Mouse (Mus musculus) forebrain, embryonic 13.5 days (tissue): Measurements from ENCODE around the gene Macrod2. TPM values are rescaled to one million over a fixed set of nuclear protein-coding genes. Genes with fewer than 3 reads are reported as not detected.

ENCODE experiments used
- ATAC-seq: fragments of 200-750 bp; cut with Nextera tagmentation; 2 replicates; pipeline ENCODE4 v1.8.0; 2017
- H3K27ac ChIP-seq: fragments of 300-500 bp; sonication (generic); 2 replicates; pipeline ENCODE4 v1.5.1; 2015; ENCODE audit warnings: inconsistent platforms, mild to moderate bottlenecking, moderate library complexity
- H3K27me3 ChIP-seq: fragments of 300-500 bp; sonication (generic); 2 replicates; pipeline ENCODE4 v1.6.1; 2015; ENCODE audit warnings: mild to moderate bottlenecking, inconsistent platforms
- H3K36me3 ChIP-seq: fragments of 300-500 bp; sonication (generic); 2 replicates; pipeline ENCODE4 v1.6.1; 2015; ENCODE audit warnings: mild to moderate bottlenecking, inconsistent platforms; ENCODE audit not compliant: poor library complexity, severe bottlenecking
- H3K4me1 ChIP-seq: fragments of 300-500 bp; sonication (generic); 2 replicates; pipeline ENCODE4 v1.6.1; 2015; ENCODE audit warnings: inconsistent platforms
- H3K4me2 ChIP-seq: fragments of 300-500 bp; sonication (generic); 2 replicates; pipeline ENCODE4 v1.6.1; 2015; ENCODE audit warnings: inconsistent platforms, mild to moderate bottlenecking, moderate library complexity
- H3K4me3 ChIP-seq: fragments of 300-500 bp; sonication (generic); 2 replicates; pipeline ENCODE4 v1.5.1; 2015; ENCODE audit warnings: mild to moderate bottlenecking, inconsistent platforms
- H3K9ac ChIP-seq: fragments of 300-500 bp; sonication (generic); 2 replicates; pipeline ENCODE4 v1.6.1; 2015; ENCODE audit warnings: mild to moderate bottlenecking, inconsistent platforms
- H3K9me3 ChIP-seq: fragments of 300-500 bp; sonication (generic); replicated peaks from 2 replicates; pipeline ENCODE4 v1.6.1; 2016; ENCODE audit warnings: inconsistent platforms
- WGBS: fragments of 180-500 bp; shearing (Covaris S2); methylation state at CpG from one replicate; pipeline ENCODE4 v1.1.7; 2015; 5-methylcytosine and 5-hydroxymethylcytosine counted together
- polyA plus RNA-seq: library from polyadenylated mRNA; unstranded; fragments of >200 nt; fragmentation: Nextera tagmentation; extraction: Ambion mirVana; gene quantifications from 2 replicates; pipeline ENCODE4 v1.2.1, GENCODE M21; 2015

Gene Macrod2
- polyA plus RNA-seq, 1 experiment from 2014 or later, result 73.5 TPM

DNA sequence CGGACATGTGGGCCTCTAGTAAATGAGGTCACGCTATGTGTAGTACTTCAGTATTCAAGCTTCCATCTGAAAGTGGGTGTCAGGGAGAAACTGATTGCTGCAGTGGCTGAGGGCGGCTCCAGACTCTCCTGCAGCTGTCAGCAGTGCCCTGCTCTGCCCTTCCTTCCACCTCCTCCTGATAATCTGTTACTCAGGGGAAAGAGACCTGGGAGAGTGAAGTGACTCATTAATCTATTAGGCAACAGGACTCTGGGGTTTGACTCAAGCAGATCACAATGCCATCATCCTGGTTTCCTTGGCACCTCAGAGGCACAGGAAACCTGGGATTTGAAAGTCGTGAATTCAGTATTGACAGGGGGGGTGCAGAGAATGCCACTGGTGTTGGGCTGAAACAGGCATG, 876.4 kb downstream of the Macrod2 start:
- no peak for ATAC-seq
- Histone ChIP-seq H3K9me3 (no peaks in the 10 kb centered on the region), H3K4me3 (no peak overlapping the region), H3K27ac (no peak overlapping the region), H3K4me1 (no peaks in the 10 kb centered on the region), H3K36me3 (no peaks in the 10 kb centered on the region), H3K9ac (no peak overlapping the region), H3K27me3 (no peaks in the 10 kb centered on the region), H3K4me2 (no peak overlapping the region)
- WGBS, result 72% methylated on average over 4 of the region's 4 CpGs

- Histone ChIP-seq H3K4me1 (no peaks in the 10 kb centered on the region), H3K4me3 (no peak overlapping the region), H3K27ac (no peak overlapping the region), H3K27me3 (no peaks in the 10 kb centered on the region), H3K4me2 (no peak overlapping the region), H3K9ac (no peak overlapping the region), H3K9me3 (no peaks in the 10 kb centered on the region), H3K36me3 (no peaks in the 10 kb centered on the region)
- 88% methylated on average over 4 of the region's 4 CpGs for WGBS
- ATAC-seq, result no peak
Measured at GRCm38 (mm10) chr2:141272966-141273365, 877.9 kb downstream of the Macrod2 start.

DNA sequence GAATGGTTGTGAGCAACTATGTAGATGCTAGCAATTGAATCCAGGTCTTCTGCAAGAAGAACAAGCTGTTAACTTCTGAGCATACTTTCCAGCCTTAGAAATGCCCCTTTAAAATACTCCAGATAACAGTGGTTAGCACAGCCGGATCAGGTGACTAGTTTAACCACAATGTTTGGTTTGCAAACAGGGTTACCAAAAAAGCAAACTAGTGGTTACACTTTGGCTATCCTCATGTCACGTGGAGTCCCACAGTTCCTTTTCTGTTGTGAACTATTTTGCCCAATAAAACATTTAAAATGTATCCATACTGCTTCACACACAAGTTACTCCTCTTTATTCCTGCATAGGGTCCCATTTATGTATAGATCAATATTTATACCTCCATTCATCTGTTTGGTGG, 879.2 kb downstream of the Macrod2 start:
- Histone ChIP-seq H3K27me3 (no peaks in the 10 kb centered on the region), H3K27ac (no peak overlapping the region), H3K36me3 (no peaks in the 10 kb centered on the region), H3K9me3 (no peaks in the 10 kb centered on the region), H3K4me1 (no peaks in the 10 kb centered on the region), H3K9ac (no peak overlapping the region), H3K4me3 (no peak overlapping the region), H3K4me2 (no peak overlapping the region)
- 86% methylated on average over 2 of the region's 2 CpGs for WGBS
- ATAC-seq, result no peak

DNA sequence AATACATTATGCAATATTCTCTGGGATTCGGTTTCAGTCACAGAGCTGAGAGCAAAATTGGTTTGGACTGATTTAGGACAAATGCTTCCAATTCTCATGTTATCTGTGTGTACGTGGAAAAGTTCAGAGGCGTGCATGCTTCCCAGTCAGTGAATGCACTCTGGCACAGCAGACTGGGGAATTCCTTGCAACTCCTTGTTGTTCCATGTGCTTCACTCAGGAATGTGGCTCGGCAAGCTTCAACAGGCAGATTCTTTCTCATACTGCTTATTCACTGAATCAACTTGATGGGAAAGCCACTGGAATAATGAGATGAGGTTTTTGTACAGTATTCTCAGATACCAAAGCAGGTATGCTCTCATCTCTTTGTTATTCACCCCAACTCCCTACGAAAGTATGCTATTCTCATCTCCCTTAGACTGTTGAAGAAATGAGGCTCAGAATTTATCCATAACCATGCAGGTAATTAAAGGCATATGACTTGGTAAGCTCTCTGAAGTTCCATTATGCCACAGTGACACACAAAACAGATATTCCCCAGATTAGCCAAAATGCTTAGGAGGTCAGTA, 884.1 kb downstream of the Macrod2 start:
- H3K27me3 ChIP-seq, result no peaks in the 10 kb centered on the region
- H3K4me2 ChIP-seq, result no peak overlapping the region
- H3K36me3 ChIP-seq, result no peaks in the 10 kb centered on the region
- ATAC-seq, result no peak
- no peak overlapping the region for H3K27ac ChIP-seq
- 74% methylated on average over 5 of the region's 5 CpGs for WGBS
- no peak overlapping the region for H3K9ac ChIP-seq
- no peaks in the 10 kb centered on the region for H3K4me1 ChIP-seq
- H3K9me3 ChIP-seq, result no peaks in the 10 kb centered on the region
- no peak overlapping the region for H3K4me3 ChIP-seq

DNA sequence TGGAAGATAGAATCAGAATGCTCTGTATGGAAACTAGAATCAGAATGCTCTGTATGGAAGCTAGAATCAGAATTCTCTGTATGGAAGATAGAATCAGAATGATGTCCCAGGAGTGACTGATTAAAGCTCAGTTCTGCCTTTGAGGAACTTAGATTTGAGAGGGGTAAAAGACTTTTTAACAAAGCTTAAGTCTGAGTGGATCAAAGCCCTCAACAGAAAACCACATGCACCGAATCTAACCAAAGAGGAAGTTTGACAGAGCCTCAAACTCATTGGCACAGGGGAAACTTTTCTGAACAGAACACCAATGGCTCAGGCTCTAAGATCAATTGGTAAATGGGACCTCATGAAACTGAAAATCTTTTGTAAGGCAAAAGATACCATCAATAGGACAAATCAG, 885.7 kb downstream of the Macrod2 start:
- WGBS, result 79% methylated on average over 1 of the region's 1 CpGs
- no peaks in the 10 kb centered on the region for H3K9me3 ChIP-seq
- no peak overlapping the region for H3K9ac ChIP-seq
- H3K36me3 ChIP-seq, result no peaks in the 10 kb centered on the region
- no peak overlapping the region for H3K4me2 ChIP-seq
- H3K4me1 ChIP-seq, result no peaks in the 10 kb centered on the region
- H3K4me3 ChIP-seq, result no peak overlapping the region
- no peak overlapping the region for H3K27ac ChIP-seq
- H3K27me3 ChIP-seq, result no peaks in the 10 kb centered on the region
- ATAC-seq, result no peak

DNA sequence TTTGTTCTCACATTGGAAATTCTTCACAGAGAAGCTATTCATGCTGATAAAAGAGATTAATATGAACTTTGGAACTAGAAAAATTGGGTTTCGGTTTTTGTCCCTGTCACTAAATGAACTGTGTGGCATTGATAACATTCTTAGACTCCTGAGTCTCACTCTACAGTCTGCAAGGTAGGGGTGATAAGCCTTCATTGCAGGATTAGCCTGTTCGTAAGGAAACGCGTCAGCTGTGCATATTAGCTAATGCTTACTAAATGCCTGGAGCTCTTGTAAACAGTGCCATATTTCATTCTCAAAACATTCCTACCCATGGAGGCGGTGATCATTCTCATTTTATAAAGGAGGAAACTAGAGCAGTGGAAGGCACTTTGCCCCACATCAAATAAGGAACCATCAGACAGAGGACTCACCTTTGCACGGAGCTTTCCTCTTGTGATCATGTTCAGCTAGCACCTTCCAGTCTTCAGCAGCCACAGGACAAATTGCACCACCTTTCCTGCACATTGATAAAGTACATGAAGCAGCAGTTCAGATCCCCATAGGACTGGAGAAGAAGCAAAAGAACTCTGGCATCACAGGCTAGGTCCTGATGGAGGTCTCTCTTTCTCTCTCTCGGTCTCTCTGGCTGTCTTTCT, 891.1 kb downstream of the Macrod2 start:
- no peak for ATAC-seq
- no peaks in the 10 kb centered on the region for H3K36me3 ChIP-seq
- no peak overlapping the region for H3K9ac ChIP-seq
- H3K9me3 ChIP-seq, result no peaks in the 10 kb centered on the region
- H3K4me3 ChIP-seq, result no peak overlapping the region
- H3K27me3 ChIP-seq, result no peaks in the 10 kb centered on the region
- H3K27ac ChIP-seq, result no peak overlapping the region
- 67% methylated on average over 7 of the region's 7 CpGs for WGBS
- no peaks in the 10 kb centered on the region for H3K4me1 ChIP-seq
- H3K4me2 ChIP-seq, result no peak overlapping the region

GRCm38 (mm10) chr2:141288494-141288893, 893.4 kb downstream of the Macrod2 start:
- Histone ChIP-seq H3K4me2 (no peak overlapping the region), H3K27ac (no peak overlapping the region), H3K4me3 (no peak overlapping the region), H3K9ac (no peak overlapping the region), H3K9me3 (no peaks in the 10 kb centered on the region), H3K4me1 (no peaks in the 10 kb centered on the region), H3K36me3 (no peaks in the 10 kb centered on the region), H3K27me3 (no peaks in the 10 kb centered on the region)
- WGBS, result 79% methylated on average over 7 of the region's 7 CpGs
- no peak for ATAC-seq

- Histone ChIP-seq H3K4me3 (no peak overlapping the region), H3K9me3 (no peaks in the 10 kb centered on the region), H3K36me3 (no peaks in the 10 kb centered on the region), H3K4me2 (no peak overlapping the region), H3K4me1 (no peaks in the 10 kb centered on the region), H3K27ac (no peak overlapping the region), H3K27me3 (no peaks in the 10 kb centered on the region), H3K9ac (no peak overlapping the region)
- ATAC-seq, result no peak
- whole genome bisulfite sequencing, result 60% methylated on average over 2 of the region's 2 CpGs
Measured at GRCm38 (mm10) chr2:141289059-141289713, 894.1 kb downstream of the Macrod2 start.

DNA sequence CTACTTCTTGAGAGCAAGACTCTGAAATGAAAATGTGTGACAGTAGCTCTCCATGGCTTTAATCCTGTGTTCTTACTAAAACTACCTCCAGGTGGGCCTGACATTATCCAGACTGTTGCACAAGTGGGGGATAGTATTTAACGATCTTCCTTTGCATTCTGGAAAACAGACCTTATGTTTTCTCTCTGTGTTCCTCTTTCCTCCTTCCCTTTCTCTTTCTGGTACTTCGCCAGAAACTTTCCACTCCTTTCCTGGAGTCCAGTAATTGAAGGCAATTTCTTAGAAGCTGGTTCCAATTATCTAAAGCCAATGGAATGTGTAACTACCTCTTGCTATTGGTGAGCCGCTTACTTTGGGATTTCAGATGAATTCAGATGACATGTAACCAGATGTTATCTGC, 897.7 kb downstream of the Macrod2 start:
- H3K27me3 ChIP-seq, result no peaks in the 10 kb centered on the region
- no peak overlapping the region for H3K4me2 ChIP-seq
- H3K4me1 ChIP-seq, result no peaks in the 10 kb centered on the region
- no peak overlapping the region for H3K4me3 ChIP-seq
- H3K9ac ChIP-seq, result no peak overlapping the region
- WGBS, result 31% methylated on average over 3 of the region's 3 CpGs
- no peak for ATAC-seq
- no peaks in the 10 kb centered on the region for H3K36me3 ChIP-seq
- H3K9me3 ChIP-seq, result no peaks in the 10 kb centered on the region
- no peak overlapping the region for H3K27ac ChIP-seq

DNA sequence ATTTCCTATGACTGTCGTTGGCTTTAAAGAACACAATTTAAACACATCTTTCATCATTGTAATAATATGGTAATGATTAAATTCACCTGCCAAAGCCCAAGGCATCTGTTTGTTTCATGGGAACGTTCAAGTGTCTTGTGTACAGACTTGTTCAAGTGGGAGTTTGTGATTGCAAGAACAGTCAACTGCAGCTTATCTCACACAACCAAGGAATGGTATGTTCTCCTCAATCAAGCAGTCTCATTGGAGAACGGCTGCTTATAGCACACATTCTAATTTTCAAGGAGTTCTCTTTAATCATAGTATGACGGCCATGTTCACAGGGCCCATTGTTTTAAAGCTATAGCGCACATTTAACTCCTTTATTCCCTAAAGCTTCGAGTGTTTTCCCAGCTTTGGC, 904.1 kb downstream of the Macrod2 start:
- Histone ChIP-seq H3K4me2 (no peak overlapping the region), H3K36me3 (no peaks in the 10 kb centered on the region), H3K9ac (no peak overlapping the region), H3K27ac (no peak overlapping the region), H3K4me3 (no peak overlapping the region), H3K27me3 (no peaks in the 10 kb centered on the region), H3K9me3 (no peaks in the 10 kb centered on the region), H3K4me1 (no peaks in the 10 kb centered on the region)
- ATAC-seq, result no peak
- 78% methylated on average over 6 of the region's 6 CpGs for WGBS

- H3K4me3 ChIP-seq, result no peak overlapping the region
- H3K9me3 ChIP-seq, result no peaks in the 10 kb centered on the region
- no peak overlapping the region for H3K9ac ChIP-seq
- WGBS, result 92% methylated on average over 2 of the region's 2 CpGs
- no peaks in the 10 kb centered on the region for H3K4me1 ChIP-seq
- no peak overlapping the region for H3K27ac ChIP-seq
- H3K4me2 ChIP-seq, result no peak overlapping the region
- no peak for ATAC-seq
- H3K27me3 ChIP-seq, result no peaks in the 10 kb centered on the region
- no peaks in the 10 kb centered on the region for H3K36me3 ChIP-seq
Measured at GRCm38 (mm10) chr2:141301030-141301429, 905.9 kb downstream of the Macrod2 start.

- Histone ChIP-seq H3K4me2 (no peak overlapping the region), H3K9ac (no peak overlapping the region), H3K9me3 (no peaks in the 10 kb centered on the region), H3K36me3 (no peaks in the 10 kb centered on the region), H3K4me3 (no peak overlapping the region), H3K27me3 (no peaks in the 10 kb centered on the region), H3K27ac (no peak overlapping the region), H3K4me1 (peaks cover 10% of the 10 kb centered on the region)
- no peak for ATAC-seq
- 84% methylated on average over 3 of the region's 3 CpGs for WGBS
Measured at GRCm38 (mm10) chr2:141308406-141308805, 913.3 kb downstream of the Macrod2 start.
